Mouse (Mus musculus): ENCODE data around the gene Pik3ca.

GRCm38 (mm10) chr3:32428921-32429320 lies 31.4 kb downstream of the Pik3ca start:
- no peak for TF ChIP-seq CTCF (IDR thresholded peaks at IDR 0.05; ENCODE audit: control insufficient read depth, insufficient read depth, low read length)
- TF ChIP-seq POLR2A (IDR thresholded peaks at IDR 0.05; ENCODE audit: borderline replicate concordance, control insufficient read depth, low read depth, low read length): no peak
